Mouse (Mus musculus) ES-E14 (cell line): ENCODE data around the gene Gm26657. TPM values are rescaled to one million over a fixed set of nuclear protein-coding genes. Genes with fewer than 3 reads are reported as not detected.

Source experiments
- DNase-seq: peaks from one replicate; pipeline ENCODE4 v3.0.0-alpha.2; 2013; ENCODE audit warnings: low read depth, low spot score
- H3K27ac ChIP-seq: 2 replicates; pipeline ENCODE4 v1.5.1; 2012; ENCODE audit warnings: low read depth, mild to moderate bottlenecking, low read length, moderate library complexity, mixed read lengths; ENCODE audit not compliant: poor library complexity, insufficient read depth, severe bottlenecking
- H3K36me3 ChIP-seq: 2 replicates; pipeline ENCODE4 v1.6.1; 2012; ENCODE audit warnings: mild to moderate bottlenecking, low read length, moderate library complexity, mixed read lengths; ENCODE audit not compliant: control insufficient read depth, poor library complexity, insufficient read depth, severe bottlenecking
- H3K4me1 ChIP-seq, 2 experiments: fragments of 150-350 bp in 1 of 2; sonication (generic) in 1 of 2; 2 replicates each; pipeline ENCODE4 v1.6.1; 2012; ENCODE audit warnings: low read length in 2 of 2, mild to moderate bottlenecking in 1 of 2, mixed read lengths in 1 of 2; ENCODE audit not compliant: control insufficient read depth in 2 of 2, insufficient read depth in 2 of 2, poor library complexity in 1 of 2
- H3K4me3 ChIP-seq, 2 experiments: fragments of 150-350 bp in 1 of 2; sonication (generic) in 1 of 2; 2 replicates each; pipeline ENCODE4 v1.5.1; 2012; ENCODE audit warnings: low read length in 2 of 2, low read depth in 1 of 2, mild to moderate bottlenecking in 1 of 2, mixed read lengths in 1 of 2; ENCODE audit not compliant: insufficient read depth in 1 of 2, poor library complexity in 1 of 2, severe bottlenecking in 1 of 2
- H3K9ac ChIP-seq: 2 replicates; pipeline ENCODE4 v1.6.1; 2012; ENCODE audit warnings: low read depth, mild to moderate bottlenecking, low read length, mixed read lengths; ENCODE audit not compliant: poor library complexity, insufficient read depth, severe bottlenecking
- H3K9me3 ChIP-seq: fragments of 150-350 bp; sonication (generic); 2 replicates; pipeline ENCODE4 v1.6.1; 2012; ENCODE audit warnings: low read depth, mild to moderate bottlenecking, low read length; ENCODE audit not compliant: control insufficient read depth, insufficient read depth
- CHD2 ChIP-seq: IDR thresholded peaks from 2 replicates; pipeline ENCODE4 v1.6.1; 2014; ENCODE audit warnings: mild to moderate bottlenecking, low read depth, low read length, inconsistent platforms
- HCFC1 ChIP-seq: IDR thresholded peaks from 2 replicates; pipeline ENCODE4 v1.6.1; 2012; ENCODE audit warnings: low read length, inconsistent platforms, borderline replicate concordance; ENCODE audit not compliant: insufficient read depth
- MAFK ChIP-seq: IDR thresholded peaks from 2 replicates; pipeline ENCODE4 v1.6.1; 2014; ENCODE audit warnings: mild to moderate bottlenecking, low read depth, low read length, inconsistent platforms; ENCODE audit not compliant: insufficient read depth
- ZC3H11A ChIP-seq: IDR thresholded peaks from 2 replicates; pipeline ENCODE4 v1.6.1; 2012; ENCODE audit warnings: low read depth, mild to moderate bottlenecking, inconsistent platforms, low read length, borderline replicate concordance
- ZNF384 ChIP-seq: IDR thresholded peaks from 2 replicates; pipeline ENCODE4 v1.6.1; 2012; ENCODE audit warnings: low read depth, low read length, inconsistent platforms
- in situ Hi-C, 2 experiments: fragments of 600-800 bp; cut with MboI; formaldehyde crosslinking; loops; one replicate each; pipeline ENCODE4 v1.15.1; 2025; ENCODE audit warnings: low sequenced_read_pairs in 2 of 2, inconsistent platforms in 1 of 2; ENCODE audit not compliant: unreplicated experiment in 2 of 2
- total RNA-seq: library from RNA; depleted of rRNA; stranded (reverse); fragments of 300-350 nt; gene quantifications from 2 replicates; pipeline ENCODE4 v1.2.3, GENCODE M21; 2012

The Gm26657 gene
- total RNA-seq, 1 experiment: 0.31 TPM

- Histone ChIP-seq H3K4me3 (no peak overlapping the region), H3K4me1 (peaks cover 0 to 8% of the 10 kb centered on the region in 2 experiments; a peak in 2 of 4 replicates), H3K27ac (no peak overlapping the region), H3K9me3 (no peaks in the 10 kb centered on the region), H3K36me3 (no peaks in the 10 kb centered on the region), H3K9ac (no peak overlapping the region)
- TF ChIP-seq ZNF384 (no peak), MAFK (no peak), CHD2 (no peak), HCFC1 (no peak), ZC3H11A (no peak)
- DNase-seq: no peak
- in situ Hi-C loops: no loop called here
These were observed 23.1 kb upstream of the Gm26657 start for GRCm38 (mm10) chr4:56716801-56717200.

- no peak for DNase-seq
- Histone ChIP-seq H3K36me3 (no peaks in the 10 kb centered on the region), H3K9ac (no peak overlapping the region), H3K27ac (no peak overlapping the region), H3K4me1 (peaks cover 0 to 8% of the 10 kb centered on the region in 2 experiments; a peak in 2 of 4 replicates), H3K9me3 (no peaks in the 10 kb centered on the region), H3K4me3 (no peak overlapping the region)
- TF ChIP-seq HCFC1: no peak
- TF ChIP-seq ZC3H11A: no peak
- in situ Hi-C loops: no loop called here
These were observed 21.9 kb upstream of the Gm26657 start for GRCm38 (mm10) chr4:56717932-56718331.

GRCm38 (mm10) chr4:56718573-56719442, 21.1 kb upstream of the Gm26657 start:
- H3K36me3 ChIP-seq: no peaks in the 10 kb centered on the region
- no peak overlapping the region for H3K4me3 ChIP-seq
- no peak overlapping the region for H3K27ac ChIP-seq
- H3K4me1 ChIP-seq: peaks cover 0 to 8% of the 10 kb centered on the region in 2 experiments; a peak in 2 of 4 replicates
- DNase-seq: no peak
- no peak overlapping the region for H3K9ac ChIP-seq
- no peaks in the 10 kb centered on the region for H3K9me3 ChIP-seq
- TF ChIP-seq MAFK: no peak
- no peak for TF ChIP-seq CHD2
- TF ChIP-seq HCFC1: no peak
- TF ChIP-seq ZC3H11A: no peak
- TF ChIP-seq ZNF384: no peak
- in situ Hi-C loops: no loop called here

GRCm38 (mm10) chr4:56719456-56719855, 20.4 kb upstream of the Gm26657 start:
- DNase-seq: no peak
- H3K27ac ChIP-seq: no peak overlapping the region
- no peak for TF ChIP-seq CHD2
- TF ChIP-seq MAFK: no peak
- no peak for TF ChIP-seq HCFC1
- TF ChIP-seq ZC3H11A: no peak
- TF ChIP-seq ZNF384: no peak
- H3K36me3 ChIP-seq: no peaks in the 10 kb centered on the region
- H3K4me1 ChIP-seq: peaks cover 0 to 8% of the 10 kb centered on the region in 2 experiments; a peak in 2 of 4 replicates
- H3K4me3 ChIP-seq: no peak overlapping the region
- no peak overlapping the region for H3K9ac ChIP-seq
- H3K9me3 ChIP-seq: no peaks in the 10 kb centered on the region
- in situ Hi-C loops: no loop called here
